Mouse (Mus musculus) forebrain, embryonic 11.5 days (tissue): ENCODE results near the gene Dhodh. TPM values are rescaled to one million over a fixed set of nuclear protein-coding genes. Genes with fewer than 3 reads are reported as not detected.

Experiments
- ATAC-seq: fragments of 200-750 bp; cut with Nextera tagmentation; replicated peaks from 2 replicates; pipeline ENCODE4 v1.8.0; 2017; ENCODE audit warnings: moderate TSS enrichment; ENCODE audit not compliant: low FRiP score
- DNase-seq: peaks from one replicate; pipeline ENCODE4 v3.0.0-alpha.2; 2017; ENCODE audit warnings: low spot score
- H3K27ac ChIP-seq: fragments of 300-500 bp; sonication (generic); 2 replicates; pipeline ENCODE4 v1.5.1; 2014; ENCODE audit warnings: low read depth, low read length
- H3K27me3 ChIP-seq: fragments of 300-500 bp; sonication (generic); 2 replicates; pipeline ENCODE4 v1.6.1; 2014; ENCODE audit warnings: mild to moderate bottlenecking, low read length, mixed read lengths; ENCODE audit not compliant: control insufficient read depth, insufficient read depth
- H3K36me3 ChIP-seq: fragments of 300-500 bp; sonication (generic); 2 replicates; pipeline ENCODE4 v1.6.1; 2014; ENCODE audit warnings: mild to moderate bottlenecking, low read length, moderate library complexity, mixed read lengths; ENCODE audit not compliant: control insufficient read depth, insufficient read depth
- H3K4me1 ChIP-seq: fragments of 300-500 bp; sonication (generic); replicated peaks from 2 replicates; pipeline ENCODE4 v1.6.1; 2014; ENCODE audit warnings: low read length, mixed read lengths; ENCODE audit not compliant: control insufficient read depth, insufficient read depth
- H3K4me2 ChIP-seq: fragments of 300-500 bp; sonication (generic); 2 replicates; pipeline ENCODE4 v1.6.1; 2014; ENCODE audit warnings: low read depth, mild to moderate bottlenecking, low read length, moderate library complexity, mixed read lengths; ENCODE audit not compliant: severe bottlenecking
- H3K4me3 ChIP-seq: fragments of 300-500 bp; sonication (generic); 2 replicates; pipeline ENCODE4 v1.5.1; 2014; ENCODE audit warnings: low read depth, low read length
- H3K9ac ChIP-seq: fragments of 300-500 bp; sonication (generic); 2 replicates; pipeline ENCODE4 v1.6.1; 2014; ENCODE audit warnings: low read length
- H3K9me3 ChIP-seq: fragments of 300-500 bp; sonication (generic); 2 replicates; pipeline ENCODE4 v1.6.1; 2016; ENCODE audit warnings: low read length, mixed read lengths; ENCODE audit not compliant: control insufficient read depth
- whole genome bisulfite sequencing: fragments of 180-500 bp; shearing (Covaris S2); extraction: QIAGEN DNeasy Blood & Tissue Kit; methylation state at CpG from one replicate; pipeline ENCODE4 v1.1.7; 2014; 5-methylcytosine and 5-hydroxymethylcytosine counted together
- polyA plus RNA-seq: library from polyadenylated mRNA; unstranded; fragments of >200 nt; fragmentation: Nextera tagmentation; extraction: Ambion mirVana; gene quantifications from 2 replicates; pipeline ENCODE4 v1.2.1, GENCODE M21; 2014

Gene Dhodh
- polyA plus RNA-seq, 1 experiment from 2014 or later: 43.2 TPM

DNA sequence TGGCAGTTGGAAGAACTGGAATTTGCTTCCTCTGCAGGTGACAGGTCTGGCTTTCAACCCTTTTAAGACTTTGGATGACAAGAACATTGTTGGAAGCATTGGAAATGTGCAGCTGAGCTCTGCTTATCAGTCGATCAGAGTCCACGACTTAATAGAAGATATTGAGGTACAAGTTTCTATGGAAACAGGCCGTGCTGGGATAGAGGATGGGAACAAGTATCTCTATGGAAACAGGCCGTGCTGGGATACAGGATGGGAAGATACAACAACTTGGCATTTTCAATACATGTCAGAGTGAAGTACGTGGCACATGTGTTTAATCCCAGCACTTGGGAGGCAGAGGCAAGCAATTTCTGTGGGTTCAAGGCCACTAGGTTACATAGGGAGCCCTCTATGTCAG, 24.0 kb upstream of the Dhodh start:
- no peak for ATAC-seq

DNA sequence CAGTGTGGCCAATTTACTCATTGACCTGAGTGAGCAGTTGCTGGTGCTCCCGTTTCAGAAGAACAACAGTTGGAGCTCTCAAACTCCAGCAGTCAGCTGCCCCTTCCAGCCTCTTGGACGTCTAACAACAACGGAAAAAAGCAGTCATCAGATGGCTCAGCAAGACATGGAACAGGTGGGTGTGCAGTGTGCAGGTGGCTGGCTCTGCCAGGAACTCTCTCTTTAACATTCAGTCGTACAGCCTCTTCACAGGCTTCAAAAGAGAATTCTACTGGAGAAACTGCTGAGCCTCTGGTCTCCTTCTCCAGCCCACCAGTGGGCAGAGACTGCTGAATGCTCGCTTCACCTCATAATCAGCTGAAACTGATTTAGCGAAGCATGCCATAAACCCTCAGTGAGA, 20.2 kb upstream of the Dhodh start:
- Histone ChIP-seq H3K9me3 (no peaks in the 10 kb centered on the region; the same call in 1 of the 2 replicates), H3K4me1 (no peaks in the 10 kb centered on the region), H3K9ac (no peak overlapping the region), H3K4me3 (no peak overlapping the region), H3K27ac (no peak overlapping the region), H3K36me3 (no peaks in the 10 kb centered on the region), H3K27me3 (no peaks in the 10 kb centered on the region), H3K4me2 (no peak overlapping the region)
- ATAC-seq (no peak), DNase-seq (no peak)
- 75% methylated on average over 6 of the region's 6 CpGs for WGBS

More for the DNA sequence above, 24.0 kb upstream of the Dhodh start:
- Histone ChIP-seq H3K4me1 (no peaks in the 10 kb centered on the region), H3K4me3 (no peak overlapping the region), H3K9me3 (no peaks in the 10 kb centered on the region), H3K27me3 (no peaks in the 10 kb centered on the region), H3K27ac (no peak overlapping the region), H3K9ac (no peak overlapping the region), H3K4me2 (no peak overlapping the region), H3K36me3 (no peaks in the 10 kb centered on the region)
- 84% methylated on average over 5 of the region's 5 CpGs for WGBS
- DNase-seq: no peak

DNA sequence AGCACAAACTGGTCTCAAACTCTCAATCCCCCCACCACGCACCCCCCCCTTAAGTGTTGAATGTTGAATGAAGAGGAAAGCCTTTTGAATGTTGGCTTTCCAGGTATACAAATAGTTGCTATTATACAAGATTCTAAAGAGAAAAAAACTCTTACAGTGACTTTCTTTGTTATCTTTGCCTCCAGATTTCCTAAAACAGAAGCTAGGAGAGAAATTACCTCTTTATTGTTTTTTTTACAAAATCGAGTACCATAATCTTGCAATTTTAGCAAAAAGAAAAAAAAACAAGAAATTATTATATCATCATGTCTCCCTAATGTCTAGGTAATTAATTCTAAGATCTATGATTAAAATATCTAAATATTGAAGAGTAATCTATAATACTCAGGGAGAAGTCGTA, 7.1 kb upstream of the Dhodh start:
- H3K4me2 ChIP-seq: no peak overlapping the region
- 87% methylated on average over 3 of the region's 3 CpGs for WGBS
- no peak overlapping the region for H3K27ac ChIP-seq
- H3K9me3 ChIP-seq: no peaks in the 10 kb centered on the region
- no peaks in the 10 kb centered on the region for H3K36me3 ChIP-seq
- no peaks in the 10 kb centered on the region for H3K4me1 ChIP-seq
- DNase-seq: no peak
- no peak overlapping the region for H3K4me3 ChIP-seq
- no peaks in the 10 kb centered on the region for H3K27me3 ChIP-seq
- H3K9ac ChIP-seq: no peak overlapping the region
- ATAC-seq: no peak

DNA sequence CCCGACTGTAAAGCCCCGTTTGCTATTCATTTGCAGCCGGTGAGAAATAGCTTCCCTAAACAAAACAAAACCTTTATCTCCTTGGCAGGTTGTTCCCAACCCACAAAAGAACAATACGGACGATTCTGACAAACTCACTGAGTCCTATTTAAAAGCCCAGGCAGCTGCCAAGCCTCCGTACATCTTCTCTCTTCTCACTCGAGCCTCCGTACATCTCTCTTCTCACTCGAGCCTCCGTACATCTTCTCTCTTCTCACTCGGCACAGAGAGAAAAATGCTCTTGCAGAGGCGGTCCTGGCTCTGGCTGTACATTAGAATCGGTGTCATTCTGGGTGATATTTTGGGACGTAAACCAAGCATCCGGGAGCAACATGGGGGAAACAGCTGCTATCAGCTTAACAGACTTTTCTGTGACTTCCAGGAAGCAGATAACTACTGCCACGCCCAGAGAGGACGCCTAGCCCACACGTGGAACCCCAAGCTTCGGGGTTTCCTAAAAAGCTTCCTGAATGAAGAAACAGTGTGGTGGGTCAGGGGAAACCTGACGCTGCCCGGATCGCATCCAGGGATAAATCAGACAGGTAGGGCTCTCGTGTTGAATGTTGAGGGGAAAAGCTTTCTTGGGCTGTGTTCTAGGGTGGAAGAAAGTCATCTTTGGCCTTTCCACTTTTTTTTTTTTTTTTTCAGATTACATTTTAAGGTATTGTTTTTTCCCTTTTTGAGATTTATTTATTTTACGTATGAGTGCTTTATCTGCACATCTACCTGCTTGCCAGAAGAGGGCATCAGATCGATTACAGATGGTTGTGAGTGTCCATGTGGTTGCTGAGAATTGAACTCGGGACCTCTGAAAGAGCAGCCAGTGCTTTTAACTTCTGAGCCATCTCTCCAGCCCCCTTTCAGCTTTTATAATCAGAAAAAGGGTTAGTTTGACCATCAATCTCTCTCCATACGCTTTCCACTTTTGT, 6.1 kb upstream of the Dhodh start, which contains the start of gene Pkd1l3:
TSS of gene Pkd1l3 (plus strand) at position 275 of the 968 bp plus-strand sequence.
- no peak within 1 kb of the TSS for H3K4me3 ChIP-seq
- H3K4me1 ChIP-seq: no peaks in the 10 kb centered on the region
- WGBS: 67% methylated on average over 27 of the region's 27 CpGs
- H3K36me3 ChIP-seq: no peaks in the 10 kb centered on the region
- H3K27me3 ChIP-seq: no peaks in the 10 kb centered on the region
- ATAC-seq (no peak), DNase-seq (no peak)
- H3K9ac ChIP-seq: no peak within 1 kb of the TSS
- H3K9me3 ChIP-seq: no peaks in the 10 kb centered on the region
- H3K27ac ChIP-seq: no peak within 1 kb of the TSS
- no peak within 1 kb of the TSS for H3K4me2 ChIP-seq

DNA sequence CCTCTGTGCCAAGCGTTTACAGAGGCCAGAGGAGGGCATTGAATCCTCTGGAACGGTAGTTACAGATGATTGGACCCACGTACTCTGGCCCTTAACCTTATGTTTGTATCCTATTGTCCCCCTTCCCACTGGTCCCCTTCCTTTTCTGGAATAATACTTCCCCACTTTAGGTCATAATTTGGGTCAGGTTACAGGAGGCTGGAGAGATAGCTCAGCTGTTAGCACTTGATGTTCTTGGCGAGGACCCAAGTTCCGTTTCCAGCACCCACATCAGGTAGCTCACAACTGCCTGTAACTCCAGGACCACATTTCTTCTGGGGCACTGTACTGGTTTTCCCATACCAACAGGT, 655 bp upstream of the Dhodh start:
- Histone ChIP-seq H3K27ac (peak overlapping the region; percentile 97), H3K9me3 (no peaks in the 10 kb centered on the region), H3K4me3 (peak overlapping the region; percentile 62), H3K4me2 (peak overlapping the region; percentile 76), H3K36me3 (no peaks in the 10 kb centered on the region; the same call in 1 of the 2 replicates), H3K27me3 (no peaks in the 10 kb centered on the region), H3K9ac (peak overlapping the region; percentile 84), H3K4me1 (no peaks in the 10 kb centered on the region; the same call in 1 of the 2 replicates)
- WGBS: 21% methylated on average over 5 of the region's 5 CpGs
- DNase-seq: no peak
- ATAC-seq: no peak

DNA sequence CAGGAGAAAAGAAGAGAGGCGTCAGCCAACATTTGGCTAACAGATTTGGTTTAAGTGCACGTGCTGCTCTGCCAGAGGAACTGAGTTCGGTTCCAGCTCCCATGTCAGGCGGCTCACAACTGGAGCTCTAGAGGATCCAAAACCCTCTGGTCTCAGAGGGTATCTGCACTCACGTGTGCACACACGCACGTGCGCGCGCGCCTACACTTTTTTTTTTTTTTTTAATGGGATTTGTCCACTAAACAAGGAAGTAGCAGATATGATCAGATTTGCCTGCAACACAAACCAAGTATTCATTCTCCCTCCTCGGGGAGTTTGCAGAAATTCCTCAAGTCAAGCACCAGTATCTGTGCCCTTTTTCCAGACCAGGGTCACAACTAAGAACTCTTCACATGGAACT, 823 bp downstream of the Dhodh start:
- WGBS: 16% methylated on average over 12 of the region's 12 CpGs
- Histone ChIP-seq H3K4me3 (peak overlapping the region; percentile 62), H3K9ac (peak overlapping the region; percentile 84)

DNA sequence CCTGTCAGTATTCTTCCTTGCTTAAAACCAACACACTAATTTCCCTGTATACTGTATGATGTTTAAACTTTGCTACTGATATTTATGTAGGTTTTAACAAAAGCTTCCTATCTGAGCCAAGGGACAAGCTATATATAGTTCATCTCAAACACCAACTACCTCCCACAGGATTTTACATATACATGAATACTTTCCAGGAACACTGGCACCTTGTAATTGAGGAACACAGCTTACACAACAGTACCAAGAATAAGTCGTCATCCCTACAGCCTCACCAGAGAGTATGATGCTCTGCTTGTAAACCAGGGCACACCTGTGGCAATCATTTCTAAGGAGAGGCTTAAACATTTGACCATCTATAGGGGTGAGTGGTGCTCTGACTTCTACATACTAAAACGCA, 1.7 kb downstream of the Dhodh start:
- Histone ChIP-seq H3K27ac (no peak overlapping the region), H3K36me3 (no peaks in the 10 kb centered on the region; the same call in 1 of the 2 replicates), H3K4me2 (no peak overlapping the region), H3K27me3 (no peaks in the 10 kb centered on the region), H3K9ac (no peak overlapping the region), H3K4me1 (no peaks in the 10 kb centered on the region; the same call in 1 of the 2 replicates), H3K9me3 (no peaks in the 10 kb centered on the region), H3K4me3 (no peak overlapping the region)
- DNase-seq (no peak), ATAC-seq (no peak)
- WGBS: 86% methylated on average over 2 of the region's 2 CpGs

More for the DNA sequence above, 823 bp downstream of the Dhodh start:
- H3K4me2 ChIP-seq: peak overlapping the region; percentile 76
- no peaks in the 10 kb centered on the region for H3K9me3 ChIP-seq
- DNase-seq (no peak), ATAC-seq (no peak)
- H3K27me3 ChIP-seq: no peaks in the 10 kb centered on the region
- no peaks in the 10 kb centered on the region; the same call in 1 of the 2 replicates for H3K36me3 ChIP-seq
- H3K4me1 ChIP-seq: no peaks in the 10 kb centered on the region; the same call in 1 of the 2 replicates
- H3K27ac ChIP-seq: peak overlapping the region; percentile 97; the same call in 1 of the 2 replicates

DNA sequence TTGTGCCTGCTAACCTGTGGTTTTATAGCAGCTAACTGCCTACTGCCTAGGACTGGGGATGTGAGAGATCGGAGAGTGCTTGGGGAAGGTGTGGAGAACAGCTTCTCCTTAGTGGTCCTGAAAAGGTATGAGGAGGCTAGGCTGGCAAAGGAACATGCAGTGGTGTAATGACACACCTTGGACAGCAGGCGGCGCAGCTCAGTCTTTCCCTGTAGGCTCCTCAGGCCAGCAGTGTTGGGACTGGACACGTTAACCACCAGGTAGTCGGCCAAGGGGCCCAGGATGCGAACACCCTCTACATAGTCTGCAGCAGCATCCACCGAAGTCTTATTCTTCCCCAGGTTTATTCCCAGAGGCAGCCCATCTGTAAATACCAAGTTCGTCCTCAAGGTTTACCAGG, 12.6 kb downstream of the Dhodh start:
- H3K27me3 ChIP-seq: no peaks in the 10 kb centered on the region
- ATAC-seq (0 out of 2 replicates have a peak, but pooled peaks have one; percentile 24), DNase-seq (peak; percentile 82)
- no peaks in the 10 kb centered on the region for H3K4me1 ChIP-seq
- H3K27ac ChIP-seq: no peak overlapping the region
- no peaks in the 10 kb centered on the region; the same call in 1 of the 2 replicates for H3K36me3 ChIP-seq
- 51% methylated on average over 8 of the region's 8 CpGs for WGBS
- H3K9ac ChIP-seq: no peak overlapping the region
- H3K4me2 ChIP-seq: no peak overlapping the region
- H3K9me3 ChIP-seq: no peaks in the 10 kb centered on the region
- no peak overlapping the region for H3K4me3 ChIP-seq
